Mouse (Mus musculus) layer of hippocampus, adult 9-10 months (tissue): ENCODE measurements around the gene Grin2a.

Experiments used
- DNase-seq: peaks from one replicate; pipeline ENCODE4 v3.0.0; 2022; ENCODE audit warnings: low spot score

Gene Grin2a

DNA sequence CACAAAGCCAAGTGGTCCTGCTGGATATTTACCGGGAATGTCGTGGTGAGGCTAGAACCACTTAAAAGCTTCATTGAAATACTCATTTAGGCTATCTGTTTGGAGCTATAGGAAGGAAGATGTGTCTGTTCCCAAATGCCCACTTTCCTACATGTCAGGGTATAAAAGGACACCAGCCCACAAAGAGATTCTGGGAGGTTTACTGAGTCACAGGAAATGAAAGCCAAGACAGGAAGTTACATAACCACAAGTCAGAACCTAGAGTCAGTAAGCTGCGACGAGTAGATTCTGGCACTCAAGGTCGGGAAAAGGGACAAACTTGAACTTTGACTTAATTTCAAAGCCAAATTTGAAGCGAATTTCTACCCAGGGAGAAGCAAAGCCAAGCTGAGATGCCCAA is 30.9 kb downstream of the Grin2a start:
- DNase-seq = no peak

GRCm38 (mm10) chr16:9962482-9962881 is 32.9 kb downstream of the Grin2a start:
- DNase-seq = no peak

DNA sequence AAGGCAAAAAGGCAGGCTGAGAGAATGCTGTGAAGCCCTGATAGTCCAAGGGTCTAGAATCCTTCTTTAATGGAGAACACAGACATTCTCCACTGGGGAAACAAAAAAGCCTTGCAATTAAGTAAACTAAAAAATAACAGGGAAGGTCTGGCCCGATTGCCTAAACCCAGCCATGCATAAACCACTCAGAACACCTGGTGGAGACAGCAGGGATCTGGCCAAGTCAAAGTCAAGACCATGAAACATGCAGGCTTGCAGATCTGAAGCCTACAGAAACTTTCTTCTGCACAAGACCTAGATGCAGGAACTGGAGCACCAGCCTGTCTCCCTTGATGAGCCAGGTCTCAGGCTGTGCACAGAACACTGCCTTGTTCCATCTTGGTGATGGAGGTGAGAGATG is 36.0 kb downstream of the Grin2a start:
- DNase-seq = no peak

DNA sequence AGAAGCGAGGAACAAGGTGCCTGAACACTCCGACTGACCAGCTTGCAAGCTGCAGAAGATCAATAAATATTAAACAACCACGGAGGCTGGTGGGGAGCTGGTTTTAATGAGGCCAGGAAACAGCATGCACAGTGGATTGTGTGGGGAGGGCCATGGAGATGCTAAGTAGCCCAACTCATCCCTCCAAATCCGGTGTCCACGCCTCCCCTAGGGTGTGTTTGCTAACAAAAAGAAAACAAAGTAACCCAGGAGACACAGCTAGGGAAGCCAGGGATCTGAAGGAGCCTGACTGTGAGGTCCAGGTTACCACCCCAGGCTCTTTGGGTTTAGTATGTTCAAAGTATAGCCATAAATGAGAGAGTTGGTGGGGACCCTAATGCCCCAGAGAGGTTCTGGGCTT is 41.1 kb downstream of the Grin2a start:
- no peak for DNase-seq

DNA sequence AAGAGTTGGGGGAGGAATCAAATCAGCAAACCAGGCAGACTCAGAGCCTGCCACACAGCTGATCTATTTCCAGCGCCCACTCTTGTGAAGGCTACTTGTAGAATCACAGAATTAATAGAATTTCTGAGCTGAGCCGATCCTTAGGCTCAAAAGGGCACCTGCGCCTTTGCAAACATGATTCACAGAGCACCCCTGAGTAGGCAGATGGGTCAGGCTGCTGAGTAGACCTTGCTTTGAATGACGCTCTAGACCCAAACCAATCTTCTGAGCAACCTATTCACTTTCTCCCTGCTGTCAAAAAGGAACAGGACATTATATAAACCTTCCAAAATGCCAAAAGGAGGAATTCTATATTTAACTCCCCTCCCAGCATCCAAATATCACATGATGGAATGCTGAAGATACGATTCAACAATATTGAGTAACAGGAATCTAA is 41.9 kb downstream of the Grin2a start:
- no peak for DNase-seq

- no peak for DNase-seq
Observed at GRCm38 (mm10) chr16:9949250-9949649, 46.1 kb downstream of the Grin2a start.

DNA sequence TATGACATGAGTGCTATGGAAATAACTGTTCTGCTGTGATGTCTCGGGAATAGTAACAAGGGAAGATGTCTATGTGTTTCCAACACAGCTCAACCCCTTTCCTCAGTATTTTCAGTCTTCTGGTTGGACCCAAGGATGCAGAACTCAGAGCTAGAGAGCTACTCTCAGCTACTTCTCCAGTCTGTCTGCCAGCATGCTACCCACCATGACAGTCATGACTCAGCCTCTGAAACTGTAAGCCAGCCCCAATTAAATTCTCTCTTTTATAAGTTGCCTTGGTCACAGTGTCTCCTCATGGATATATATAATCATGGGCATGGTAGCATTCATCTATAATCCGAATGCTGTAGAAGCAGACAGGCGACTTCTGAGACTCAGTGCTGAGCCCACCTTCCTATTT is 47.9 kb downstream of the Grin2a start:
- no peak for DNase-seq

DNA sequence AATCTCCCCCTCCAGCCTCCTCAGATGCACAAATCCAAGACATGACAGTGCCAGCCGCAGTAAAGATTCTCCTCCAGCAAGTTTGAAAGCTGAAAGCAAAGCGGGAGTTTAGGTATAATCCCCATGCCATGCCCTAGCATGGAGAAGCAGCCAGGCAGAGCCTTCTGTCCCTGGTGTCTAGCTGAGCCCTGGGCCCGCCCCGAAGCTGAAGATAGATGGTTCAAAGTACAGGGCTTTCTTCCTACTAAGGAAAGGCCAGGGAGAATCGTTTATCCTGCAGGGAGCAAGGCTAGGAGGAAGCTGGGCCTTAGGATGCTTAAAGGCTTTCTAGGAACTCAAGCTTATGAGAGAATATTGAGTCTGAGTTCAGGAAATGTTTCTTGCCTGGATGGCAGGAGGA is 50.5 kb downstream of the Grin2a start:
- no peak for DNase-seq

- DNase-seq = no peak
Observed at GRCm38 (mm10) chr16:9941306-9941930, 53.9 kb downstream of the Grin2a start.

GRCm38 (mm10) chr16:9940716-9941115 is 54.6 kb downstream of the Grin2a start:
- no peak for DNase-seq

DNA sequence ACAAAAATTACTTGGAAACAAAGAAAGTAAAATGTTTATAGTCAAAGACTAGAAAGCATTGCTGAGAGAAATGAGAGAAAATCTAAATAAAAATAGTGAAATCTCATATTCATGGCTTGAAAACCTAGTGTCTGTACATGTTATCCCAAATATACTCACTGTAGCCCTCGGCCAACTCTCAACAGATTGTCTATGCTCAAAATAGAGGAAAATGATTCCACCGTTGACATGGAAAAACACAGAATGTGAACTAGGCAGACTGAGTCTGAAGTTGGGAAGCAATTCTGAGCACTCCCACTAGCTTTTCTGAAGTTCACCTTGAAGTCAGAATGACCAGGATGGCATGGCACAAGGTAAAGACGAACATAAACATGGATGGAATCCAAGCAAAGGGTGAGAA is 84.7 kb downstream of the Grin2a start:
- DNase-seq = no peak

DNA sequence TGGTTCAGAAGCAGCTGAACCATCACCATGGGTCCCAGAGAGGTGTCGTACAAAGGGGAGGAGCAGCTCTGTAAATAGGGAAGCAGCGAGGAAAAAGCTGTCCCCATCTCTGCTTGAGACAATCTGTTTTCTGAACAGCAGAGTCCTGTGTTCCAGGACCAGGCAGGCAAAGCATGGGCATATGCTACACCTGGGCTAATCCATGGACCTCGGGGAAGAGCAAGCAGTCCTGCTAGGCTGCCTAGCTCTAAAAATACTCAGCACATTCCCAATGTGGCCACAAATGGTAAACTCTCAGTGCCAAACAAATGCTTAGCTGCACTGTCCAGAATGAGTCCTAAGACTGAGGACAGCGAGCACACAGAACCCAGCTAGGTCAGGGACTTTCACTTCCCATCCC is 86.1 kb downstream of the Grin2a start:
- no peak for DNase-seq

DNA sequence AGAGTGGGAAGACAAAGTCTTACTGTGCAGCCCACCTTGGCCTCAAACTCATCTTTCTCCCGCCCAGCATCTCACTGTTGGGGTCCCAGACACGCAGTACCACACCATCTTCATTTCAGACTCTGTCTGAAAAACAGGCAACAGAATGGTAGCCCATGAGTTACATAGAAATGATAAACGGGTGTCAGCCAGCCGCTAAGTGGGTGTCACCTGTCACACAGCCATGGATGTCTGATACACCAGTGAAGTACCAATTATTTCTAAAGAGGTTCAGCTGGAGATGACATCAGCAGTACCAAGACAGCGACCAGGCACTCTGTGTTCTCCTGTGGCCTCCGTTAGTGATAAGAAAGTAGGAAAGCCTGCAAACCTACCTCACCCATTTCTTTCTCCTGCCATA is 90.9 kb downstream of the Grin2a start:
- DNase-seq = no peak

DNA sequence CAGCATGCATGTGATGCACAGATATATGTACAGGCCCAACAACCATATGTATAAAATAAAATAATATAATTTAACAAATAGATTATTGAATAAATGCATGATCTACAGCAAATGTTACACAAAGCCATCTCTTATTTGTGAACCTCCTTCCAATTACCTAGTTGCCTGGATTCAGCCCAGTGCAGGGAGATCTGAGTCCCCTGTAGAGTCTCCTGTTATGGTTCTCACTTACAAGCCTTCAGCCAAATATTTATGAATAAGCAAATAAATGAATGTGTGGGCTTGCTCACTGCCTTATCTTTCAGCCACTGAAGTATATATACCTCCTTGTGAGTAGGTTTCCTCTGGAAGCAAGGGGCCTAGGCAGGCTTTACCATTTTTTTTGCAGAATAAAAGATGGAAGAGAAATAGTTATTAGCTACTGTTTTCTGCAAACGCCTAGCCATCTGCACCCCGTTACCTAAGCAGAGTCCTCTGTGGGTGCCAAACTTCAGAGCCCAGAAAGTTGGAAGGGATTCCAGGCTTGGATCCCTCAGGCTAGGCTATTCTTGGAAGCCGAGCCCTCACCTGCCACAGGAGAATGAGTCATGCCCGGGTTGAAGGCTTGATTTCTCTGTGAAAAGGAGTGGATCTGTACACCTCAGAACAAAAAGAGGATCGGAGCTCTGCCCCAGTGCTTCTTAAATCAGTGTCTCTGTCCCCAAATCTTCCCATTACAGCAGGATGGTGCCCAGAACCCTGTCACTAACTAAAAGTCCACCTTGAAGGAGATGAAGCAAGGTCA is 92.5 kb downstream of the Grin2a start:
- DNase-seq = no peak

DNA sequence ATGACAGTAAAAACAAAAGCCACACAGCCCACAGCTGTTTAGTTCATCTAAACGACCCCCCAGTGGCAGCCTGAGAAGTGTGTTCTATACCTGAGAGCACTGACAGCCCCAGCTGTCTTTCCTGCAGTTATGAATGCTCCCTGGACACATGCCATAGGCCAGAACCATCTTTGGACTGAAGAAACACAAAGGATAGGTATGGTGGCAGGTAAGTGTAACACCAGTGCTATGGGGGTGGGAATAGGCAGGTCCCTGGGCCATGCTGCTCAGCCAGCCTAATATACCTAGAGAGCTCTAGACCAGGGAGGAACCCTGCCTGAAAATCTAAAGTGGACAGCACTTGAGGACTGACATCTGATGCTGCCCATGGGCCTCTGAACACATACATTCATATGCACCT is 93.9 kb downstream of the Grin2a start:
- DNase-seq = no peak

GRCm38 (mm10) chr16:9900996-9901395 is 94.4 kb downstream of the Grin2a start:
- DNase-seq = no peak

DNA sequence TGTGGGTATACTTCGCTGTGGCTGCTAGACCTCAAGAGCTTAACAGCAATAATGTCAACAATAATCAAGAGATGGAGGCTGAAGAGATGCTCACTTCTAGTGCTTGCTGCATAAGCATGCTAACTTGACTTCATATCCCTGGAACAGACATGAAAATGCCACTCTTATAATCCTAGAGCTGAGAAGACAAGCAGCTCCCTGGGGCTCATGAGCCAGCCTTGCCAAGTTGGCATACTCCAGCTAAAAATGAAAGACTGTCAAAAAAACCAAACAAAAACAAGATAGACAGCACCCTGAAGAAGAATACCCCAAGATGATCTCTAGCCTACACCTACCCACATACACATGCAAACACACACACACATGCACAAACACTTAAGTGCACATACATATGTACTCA is 95.2 kb downstream of the Grin2a start:
- no peak for DNase-seq

DNA sequence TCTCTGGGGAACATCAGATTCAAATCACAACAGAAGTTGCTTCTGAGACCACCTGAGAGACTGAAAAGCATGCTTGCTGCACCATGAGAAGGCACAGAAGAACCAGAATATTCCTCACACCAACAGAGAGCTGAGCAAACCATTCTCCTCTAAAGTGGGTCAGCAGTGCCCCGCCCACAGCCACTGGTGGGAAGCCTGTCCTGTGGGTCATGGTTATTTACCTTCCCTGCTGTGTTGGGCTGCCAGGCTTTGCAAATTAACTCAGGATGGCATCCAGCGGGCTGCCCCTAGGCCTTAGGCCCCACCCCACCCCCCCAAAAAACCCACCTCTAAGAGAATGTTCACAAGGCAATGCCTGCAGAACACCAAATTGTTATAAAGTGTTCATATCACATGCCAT is 96.2 kb downstream of the Grin2a start:
- no peak for DNase-seq

DNA sequence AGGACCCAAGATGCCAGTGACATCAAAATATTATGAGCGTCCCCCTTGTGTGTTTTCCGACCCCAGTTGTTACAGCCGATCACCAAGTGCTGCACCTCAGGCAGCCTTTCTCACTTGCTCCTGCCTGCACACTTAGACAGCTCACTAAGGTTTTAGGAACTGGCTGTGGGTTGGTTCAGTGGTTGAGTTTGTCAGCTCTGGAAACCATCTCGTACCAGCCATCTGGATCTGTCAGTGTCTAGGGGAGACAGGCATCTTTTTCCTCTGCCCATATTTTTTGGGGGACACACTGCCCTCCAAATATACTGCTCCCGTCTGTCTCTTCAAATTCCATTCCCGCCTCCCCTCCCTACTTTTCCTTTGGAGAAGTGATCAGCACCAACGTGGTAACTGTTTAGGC is 99.8 kb downstream of the Grin2a start:
- no peak for DNase-seq

GRCm38 (mm10) chr16:9886155-9886554 is 109.2 kb downstream of the Grin2a start:
- DNase-seq = no peak

DNA sequence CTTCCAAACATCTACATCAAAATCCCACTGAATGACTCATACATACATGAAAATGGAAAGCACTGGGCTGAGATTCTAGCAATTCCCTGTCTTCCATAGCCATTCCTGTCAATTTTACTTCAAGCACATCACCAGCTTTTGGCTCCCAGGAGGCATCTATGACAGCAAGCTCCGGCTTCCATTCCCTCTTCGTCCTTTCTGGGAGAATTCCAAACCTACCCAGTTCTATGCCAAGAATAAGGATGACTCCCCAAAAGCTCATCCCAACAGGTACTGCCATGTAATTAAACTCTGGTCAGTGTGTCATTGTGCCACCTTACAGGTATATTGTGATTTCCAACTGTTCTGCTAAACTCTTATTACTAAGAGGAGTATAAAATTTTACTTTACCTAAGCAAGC is 111.2 kb downstream of the Grin2a start:
- no peak for DNase-seq

DNA sequence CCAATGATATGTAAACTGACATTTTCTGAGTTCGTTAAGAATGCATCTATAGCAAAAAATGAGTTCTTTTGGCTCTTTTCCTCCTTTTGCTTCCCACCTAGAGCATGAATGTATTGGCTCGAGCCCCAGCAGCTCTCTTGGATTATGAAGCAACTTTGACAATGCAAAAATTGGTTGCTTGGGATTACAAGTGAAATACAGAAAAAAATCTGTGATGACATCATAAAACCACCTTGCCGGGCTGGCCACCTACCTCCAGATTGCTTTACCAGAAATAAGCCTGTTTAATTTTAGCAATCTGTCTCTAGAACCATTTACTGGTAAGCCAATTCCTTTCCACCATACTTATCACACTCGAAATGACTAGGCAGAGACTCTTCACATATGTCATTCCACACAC is 112.9 kb downstream of the Grin2a start:
- DNase-seq = no peak

- DNase-seq = no peak
Observed at GRCm38 (mm10) chr16:9873001-9873400, 122.4 kb downstream of the Grin2a start.

DNA sequence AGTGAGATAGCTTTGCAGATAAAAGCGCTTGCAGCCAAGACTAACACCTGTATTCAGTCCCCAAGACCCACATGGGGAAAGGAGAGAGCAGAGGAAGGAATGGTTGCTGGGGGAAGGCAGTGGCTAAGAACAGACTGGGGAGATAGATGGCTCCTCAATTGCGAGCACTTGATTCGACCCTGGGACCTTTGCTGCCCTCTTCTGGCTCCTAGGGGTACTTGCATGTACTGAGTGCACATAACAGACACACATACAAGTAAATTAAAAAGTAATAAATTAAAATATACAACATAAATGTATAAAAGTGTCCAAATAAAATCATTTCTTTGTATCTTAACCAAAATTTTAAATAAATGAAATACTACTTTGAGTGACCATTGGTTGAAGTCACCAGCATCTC is 129.7 kb downstream of the Grin2a start:
- DNase-seq = no peak
